Comparison of ENCODE assay signal across 32 mouse cellular contexts in the genomic region with DNA sequence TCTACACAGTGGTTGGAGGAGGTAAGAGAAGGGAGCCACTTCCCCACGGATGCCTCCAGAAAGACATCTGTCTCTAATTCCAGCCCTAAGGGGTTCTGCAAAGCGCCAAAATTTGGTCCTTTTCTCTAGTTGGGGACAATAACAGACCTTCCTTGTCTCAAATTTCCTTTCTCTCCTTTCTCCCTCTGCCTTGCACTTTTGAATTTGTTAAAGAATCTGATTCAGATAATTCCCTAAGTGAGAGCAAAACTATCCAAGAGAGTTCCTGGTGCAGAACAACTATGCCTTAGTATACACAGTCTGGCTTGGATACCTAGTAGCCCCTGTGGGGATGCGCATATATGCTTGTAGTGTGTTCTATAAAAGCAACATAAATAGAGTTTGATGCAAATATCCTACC. TPM values are rescaled to one million over a fixed set of nuclear protein-coding genes. Genes with fewer than 3 reads are reported as not detected.
"Had no signal": no experiment of that assay in that cellular context is flagged by ENCODE, and none has a peak within 500 bp of the region (broad histone marks: within the 10 kb centered on the region; RNA-seq: fewer than 3 reads in every experiment).

No protein-coding gene starts in this region.

- H3K4me2 ChIP-seq: heart, embryonic 12.5 days; hindbrain, embryonic 13.5 days; hindbrain, embryonic 15.5 days; kidney, embryonic 15.5 days; limb, embryonic 13.5 days; limb, embryonic 15.5 days; liver, embryonic 12.5 days had no signal

- H3K9ac ChIP-seq: heart, embryonic 12.5 days; hindbrain, embryonic 13.5 days; hindbrain, embryonic 15.5 days; kidney, embryonic 15.5 days; limb, embryonic 13.5 days; limb, embryonic 15.5 days; liver, embryonic 12.5 days had no signal

- H3K4me3 ChIP-seq: heart, embryonic 10.5 days; heart, embryonic 12.5 days; hindbrain, embryonic 13.5 days; hindbrain, embryonic 15.5 days; kidney, embryonic 15.5 days; limb, embryonic 13.5 days; limb, embryonic 15.5 days; liver, embryonic 12.5 days had no signal

- H3K36me3 ChIP-seq: heart, embryonic 10.5 days; heart, embryonic 12.5 days; hindbrain, embryonic 13.5 days; hindbrain, embryonic 15.5 days; kidney, embryonic 15.5 days; limb, embryonic 13.5 days; limb, embryonic 15.5 days; liver, embryonic 12.5 days had no signal

- ATAC-seq: intestine, embryonic 16.5 days; liver, embryonic 12.5 days had no signal

- H3K27ac ChIP-seq: heart, embryonic 10.5 days; hindbrain, embryonic 13.5 days; hindbrain, embryonic 15.5 days; kidney, embryonic 15.5 days; kidney, postnatal 0 days; limb, embryonic 13.5 days; limb, embryonic 15.5 days; liver, embryonic 12.5 days had no signal

- DNase-seq: gastrocnemius, postnatal 14 days; gastrocnemius, postnatal 36 days; heart, adult 11 months; heart, postnatal 10 days; heart, postnatal 4 days; kidney, adult 11 months; kidney, adult 2 months; kidney, adult 9 months; kidney, postnatal 14 days; kidney, postnatal 36 days; layer of hippocampus, adult 9-11 months; layer of hippocampus, postnatal 36 days; left cerebral cortex, postnatal 4 days had no signal

- H3K9me3 ChIP-seq: heart, embryonic 10.5 days; heart, embryonic 12.5 days; hindbrain, embryonic 13.5 days; hindbrain, embryonic 15.5 days; kidney, embryonic 15.5 days; limb, embryonic 13.5 days; limb, embryonic 15.5 days; liver, embryonic 12.5 days had no signal

RNA-seq across cellular contexts. Expression of a gene that starts 4.8 kb away (rescaled TPM):
- polyA plus RNA-seq: heart, embryonic 12.5 days; heart, embryonic 14.5 days; intestine, embryonic 14.5 days; intestine, embryonic 16.5 days; kidney, adult 2 months; kidney, embryonic 15.5 days; kidney, postnatal 0 days; large intestine, adult 2 months; limb, embryonic 11.5 days; limb, embryonic 13.5 days; liver, adult 2 months; liver, embryonic 12.5 days had no signal

RNA-seq across cellular contexts. Expression of a gene that starts 56.9 kb away (rescaled TPM):
- polyA plus RNA-seq: frontal cortex, adult 2 months; gonadal fat pad, adult 2 months; heart, embryonic 10.5 days; heart, embryonic 12.5 days; heart, embryonic 14.5 days; heart, embryonic 16.5 days; hindbrain, embryonic 11.5 days; hindbrain, embryonic 13.5 days; hindbrain, embryonic 15.5 days; intestine, embryonic 14.5 days; intestine, embryonic 16.5 days; kidney, adult 2 months; kidney, embryonic 15.5 days; kidney, postnatal 0 days; large intestine, adult 2 months; limb, embryonic 11.5 days; limb, embryonic 13.5 days; limb, embryonic 15.5 days; liver, adult 2 months; liver, embryonic 12.5 days had no signal
